Mouse (Mus musculus) ES-Bruce4 (cell line): ENCODE measurements around the gene Gpat3.

Experiments
- CTCF ChIP-seq: IDR thresholded peaks from one replicate; pipeline ENCODE4 v1.8.1; 2011; ENCODE audit warnings: low read depth, low read length
- EP300 ChIP-seq: IDR thresholded peaks from 2 replicates; pipeline ENCODE4 v1.6.1; 2011; ENCODE audit warnings: low read depth, low read length; ENCODE audit not compliant: insufficient read depth
- POLR2A ChIP-seq: IDR thresholded peaks from one replicate; pipeline ENCODE4 v1.8.1; 2011; ENCODE audit warnings: low read length; ENCODE audit not compliant: insufficient read depth

GRCm38 (mm10) chr5:100917252-100917774 is 71.8 kb downstream of the Gpat3 start:
- peak; percentile 100 for TF ChIP-seq CTCF
- TF ChIP-seq EP300: no peak
- TF ChIP-seq POLR2A: no peak
